ENCODE assay signal across 12 mouse cellular contexts in genomic region chr1:94080718-94081117, GRCm38 (mm10). TPM values are rescaled to one million over a fixed set of nuclear protein-coding genes. Genes with fewer than 3 reads are reported as not detected.
DNase-seq lines count a peak whose midpoint lies in the region; ATAC-seq lines count a peak whose summit lies in the region.
"Had no signal": no experiment of that assay in that cellular context is flagged by ENCODE, and none has a peak within 500 bp of the region (broad histone marks: within the 10 kb centered on the region; RNA-seq: fewer than 3 reads in every experiment).

No protein-coding gene starts in this region.

- H3K27ac ChIP-seq in heart, embryonic 16.5 days (ENCODE audit: low read length), result no peak overlapping the region
- no peak overlapping the region for H3K27ac ChIP-seq in midbrain, embryonic 15.5 days
- H3K27ac ChIP-seq in midbrain, embryonic 14.5 days (replicated peaks; ENCODE audit: low read depth, low read length), result no peak overlapping the region
- H3K27ac ChIP-seq in hindbrain, embryonic 13.5 days, result no peak overlapping the region
- H3K27ac ChIP-seq in stomach, embryonic 15.5 days, result no peak overlapping the region
- H3K27ac ChIP-seq: macrophage had no signal

- WGBS in heart, embryonic 16.5 days, result 35% methylated on average over 15 of the region's 15 CpGs
- WGBS in midbrain, embryonic 15.5 days, result 50% methylated on average over 15 of the region's 15 CpGs
- 55% methylated on average over 15 of the region's 15 CpGs for WGBS in midbrain, embryonic 14.5 days
- WGBS in hindbrain, embryonic 13.5 days, result 49% methylated on average over 15 of the region's 15 CpGs
- WGBS in stomach, embryonic 15.5 days, result 44% methylated on average over 15 of the region's 15 CpGs

- peak overlapping the region; percentile 9 for H3K4me3 ChIP-seq in heart, embryonic 16.5 days (ENCODE audit: low read length)
- no peak overlapping the region for H3K4me3 ChIP-seq in midbrain, embryonic 15.5 days
- no peak overlapping the region for H3K4me3 ChIP-seq in midbrain, embryonic 14.5 days (replicated peaks; ENCODE audit: low read depth, low read length)
- no peak overlapping the region for H3K4me3 ChIP-seq in hindbrain, embryonic 13.5 days
- no peak overlapping the region for H3K4me3 ChIP-seq in stomach, embryonic 15.5 days (replicated peaks)

- H3K4me1 ChIP-seq in heart, embryonic 16.5 days (ENCODE audit: control insufficient read depth, insufficient read depth, low read length), result no peaks in the 10 kb centered on the region
- no peaks in the 10 kb centered on the region for H3K4me1 ChIP-seq in midbrain, embryonic 15.5 days
- H3K4me1 ChIP-seq in midbrain, embryonic 14.5 days (ENCODE audit: control insufficient read depth, insufficient read depth, low read length), result no peaks in the 10 kb centered on the region
- H3K4me1 ChIP-seq in hindbrain, embryonic 13.5 days (replicated peaks), result no peaks in the 10 kb centered on the region
- no peaks in the 10 kb centered on the region for H3K4me1 ChIP-seq in stomach, embryonic 15.5 days

- no peaks in the 10 kb centered on the region for H3K9me3 ChIP-seq in heart, embryonic 16.5 days (replicated peaks; ENCODE audit: control insufficient read depth, low read length)
- no peaks in the 10 kb centered on the region for H3K9me3 ChIP-seq in midbrain, embryonic 15.5 days
- H3K9me3 ChIP-seq in midbrain, embryonic 14.5 days (ENCODE audit: control insufficient read depth, low read length), result no peaks in the 10 kb centered on the region
- no peaks in the 10 kb centered on the region for H3K9me3 ChIP-seq in hindbrain, embryonic 13.5 days
- no peaks in the 10 kb centered on the region for H3K9me3 ChIP-seq in stomach, embryonic 15.5 days

- H3K27me3 ChIP-seq in heart, embryonic 16.5 days (ENCODE audit: control insufficient read depth, insufficient read depth, low read length), result no peaks in the 10 kb centered on the region
- no peaks in the 10 kb centered on the region for H3K27me3 ChIP-seq in midbrain, embryonic 15.5 days (replicated peaks)
- no peaks in the 10 kb centered on the region for H3K27me3 ChIP-seq in midbrain, embryonic 14.5 days (ENCODE audit: control insufficient read depth, insufficient read depth, low read length)
- H3K27me3 ChIP-seq in hindbrain, embryonic 13.5 days, result peaks cover 14% of the 10 kb centered on the region; the same call in 1 of the 2 replicates
- no peaks in the 10 kb centered on the region for H3K27me3 ChIP-seq in stomach, embryonic 15.5 days (replicated peaks)

- no peaks in the 10 kb centered on the region for H3K36me3 ChIP-seq in heart, embryonic 16.5 days (ENCODE audit: control insufficient read depth, insufficient read depth)
- no peaks in the 10 kb centered on the region for H3K36me3 ChIP-seq in midbrain, embryonic 15.5 days (replicated peaks)
- H3K36me3 ChIP-seq in midbrain, embryonic 14.5 days (ENCODE audit: control insufficient read depth, insufficient read depth, low read length), result no peaks in the 10 kb centered on the region
- H3K36me3 ChIP-seq in hindbrain, embryonic 13.5 days, result no peaks in the 10 kb centered on the region
- H3K36me3 ChIP-seq in stomach, embryonic 15.5 days, result no peaks in the 10 kb centered on the region

- DNase-seq in heart, adult 11 months, result no peak
- no peak for DNase-seq in midbrain, embryonic 14.5 days
- no peak for DNase-seq in cerebellum, adult 18-20 months
- DNase-seq: cerebellum, postnatal 36 days; kidney, postnatal 36 days had no signal

- no peak overlapping the region for H3K9ac ChIP-seq in heart, embryonic 16.5 days (ENCODE audit: low read length)
- no peak overlapping the region for H3K9ac ChIP-seq in midbrain, embryonic 15.5 days
- H3K9ac ChIP-seq in midbrain, embryonic 14.5 days (replicated peaks; ENCODE audit: low read length), result no peak overlapping the region
- no peak overlapping the region for H3K9ac ChIP-seq in hindbrain, embryonic 13.5 days
- H3K9ac ChIP-seq in stomach, embryonic 15.5 days, result no peak overlapping the region

- H3K4me2 ChIP-seq in heart, embryonic 16.5 days (ENCODE audit: low read depth, low read length), result peak overlapping the region; percentile 45
- H3K4me2 ChIP-seq in midbrain, embryonic 15.5 days, result peak overlapping the region; percentile 18; the same call in 1 of the 2 replicates
- H3K4me2 ChIP-seq in midbrain, embryonic 14.5 days (ENCODE audit: low read length), result no peak overlapping the region
- 0 out of 2 replicates have a peak overlapping the region, but pooled peaks have one; percentile 17 for H3K4me2 ChIP-seq in hindbrain, embryonic 13.5 days
- H3K4me2 ChIP-seq in stomach, embryonic 15.5 days, result peak overlapping the region; percentile 23; the same call in 1 of the 2 replicates

- ATAC-seq in heart, embryonic 16.5 days (replicated peaks; ENCODE audit: extremely low read depth, insufficient read depth, low FRiP score), result no peak
- no peak for ATAC-seq in midbrain, embryonic 15.5 days (replicated peaks)
- ATAC-seq in midbrain, embryonic 14.5 days (ENCODE audit: low FRiP score, low TSS enrichment), result no peak
- ATAC-seq in hindbrain, embryonic 13.5 days (ENCODE audit: low FRiP score), result no peak
- ATAC-seq in stomach, embryonic 15.5 days (ENCODE audit: insufficient read depth, low FRiP score, low read depth), result no peak
- ATAC-seq in megakaryocyte, adult 5-6 weeks (ENCODE audit: poor library complexity, severe bottlenecking), result no peak

RNA-seq across cellular contexts. Expression of gene Pdcd1, which starts 28.4 kb away (rescaled TPM):
- polyA plus RNA-seq in heart, embryonic 16.5 days (2015; fragmentation: Nextera tagmentation; extraction: Ambion mirVana), result 2.1 and 3.7 TPM in 2 replicates
- polyA plus RNA-seq in midbrain, embryonic 15.5 days (2015; fragmentation: Nextera tagmentation; extraction: Ambion mirVana), result not detected in 2 replicates
- 0.14 TPM in 1 of 2 replicates, not detected in the other for polyA plus RNA-seq in midbrain, embryonic 14.5 days (2014; fragmentation: Nextera tagmentation; extraction: Ambion mirVana)
- not detected in 2 replicates for polyA plus RNA-seq in hindbrain, embryonic 13.5 days (2015; fragmentation: Nextera tagmentation; extraction: Ambion mirVana)
- polyA plus RNA-seq in stomach, embryonic 15.5 days (2015; fragmentation: Nextera tagmentation; extraction: Ambion mirVana), result 0.30 and 0.44 TPM in 2 replicates
- not detected in 2 replicates for total RNA-seq in megakaryocyte, adult 5-6 weeks (2015)
- total RNA-seq in megakaryocyte, adult 5-6 weeks (2017), result 0.26 TPM in 1 of 2 replicates, not detected in the other
- total RNA-seq: granulocyte monocyte progenitor cell, adult 5-6 weeks had no signal
- polyA plus RNA-seq: macrophage had no signal
